Mouse (Mus musculus): ENCODE measurements around the gene Prpf8.

GRCm38 (mm10) chr11:75498126-75498525, 11.5 kb downstream of the Prpf8 start:
- TF ChIP-seq POLR2A (IDR thresholded peaks at IDR 0.05; ENCODE audit: borderline replicate concordance, control insufficient read depth, low read depth, low read length): no peak
- no peak for TF ChIP-seq CTCF (IDR thresholded peaks at IDR 0.05; ENCODE audit: control insufficient read depth, insufficient read depth, low read length)
